ENCODE assay signal across 11 mouse cellular contexts in genomic region chr9:116903304-116903993, GRCm38 (mm10).
DNase-seq lines count a peak whose midpoint lies in the region; ATAC-seq and TF ChIP-seq lines count a peak whose summit lies in the region.
"Had no signal": no experiment of that assay in that cellular context is flagged by ENCODE, and none has a peak within 500 bp of the region (broad histone marks: within the 10 kb centered on the region; RNA-seq: fewer than 3 reads in every experiment).

No protein-coding gene starts in this region.

- H3K79me2 ChIP-seq in C2C12 (ENCODE audit: control insufficient read depth, insufficient read depth): no peaks in the 10 kb centered on the region

- peak; percentile 9 for DNase-seq in kidney, adult 9 months
- DNase-seq in kidney, postnatal 25 days: no peak
- DNase-seq in embryo, embryonic 9.5 days (ENCODE audit: extremely low spot score): peak; percentile 44
- DNase-seq in forebrain, embryonic 11.5 days (ENCODE audit: low spot score): no peak
- DNase-seq: cerebellum, postnatal 10 days; lung, postnatal 36 days had no signal

- H3K9ac ChIP-seq in limb, embryonic 12.5 days (replicated peaks): no peak overlapping the region
- H3K9ac ChIP-seq in forebrain, embryonic 11.5 days (ENCODE audit: low read length): no peak overlapping the region
- no peak overlapping the region for H3K9ac ChIP-seq in midbrain, embryonic 15.5 days

- H3K4me3 ChIP-seq in C2C12 (ENCODE audit: insufficient read depth, poor library complexity, severe bottlenecking): no peak overlapping the region
- no peak overlapping the region for H3K4me3 ChIP-seq in limb, embryonic 12.5 days (replicated peaks)
- no peak overlapping the region for H3K4me3 ChIP-seq in forebrain, embryonic 11.5 days (ENCODE audit: low read depth, low read length)
- H3K4me3 ChIP-seq in midbrain, embryonic 15.5 days: no peak overlapping the region

- WGBS in limb, embryonic 12.5 days: 13% methylated on average over 11 of the region's 11 CpGs
- 70% methylated on average over 11 of the region's 11 CpGs for WGBS in forebrain, embryonic 11.5 days
- 65% methylated on average over 11 of the region's 11 CpGs for WGBS in midbrain, embryonic 15.5 days

- H3K79me3 ChIP-seq in C2C12 (ENCODE audit: low read depth): no peaks in the 10 kb centered on the region

- peak overlapping the region; percentile 41 for H3K27ac ChIP-seq in limb, embryonic 12.5 days
- no peak overlapping the region for H3K27ac ChIP-seq in forebrain, embryonic 11.5 days (ENCODE audit: low read depth, low read length)
- H3K27ac ChIP-seq in midbrain, embryonic 15.5 days: no peak overlapping the region

- H3K4me1 ChIP-seq in limb, embryonic 12.5 days (replicated peaks): peaks cover 33% of the 10 kb centered on the region
- no peaks in the 10 kb centered on the region for H3K4me1 ChIP-seq in forebrain, embryonic 11.5 days (replicated peaks; ENCODE audit: control insufficient read depth, insufficient read depth, low read length)
- 0 out of 2 replicates have a peak, but pooled peaks cover 5% of the 10 kb centered on the region for H3K4me1 ChIP-seq in midbrain, embryonic 15.5 days

- H3ac ChIP-seq in C2C12 (ENCODE audit: control insufficient read depth, insufficient read length, low read depth): no peak overlapping the region

- no peaks in the 10 kb centered on the region for H3K9me3 ChIP-seq in limb, embryonic 12.5 days
- H3K9me3 ChIP-seq in forebrain, embryonic 11.5 days (ENCODE audit: control insufficient read depth, low read length): no peaks in the 10 kb centered on the region
- H3K9me3 ChIP-seq in midbrain, embryonic 15.5 days: no peaks in the 10 kb centered on the region

- H3K4me2 ChIP-seq in limb, embryonic 12.5 days: peak overlapping the region; percentile 32
- no peak overlapping the region for H3K4me2 ChIP-seq in forebrain, embryonic 11.5 days (ENCODE audit: low read depth, low read length, severe bottlenecking)
- no peak overlapping the region for H3K4me2 ChIP-seq in midbrain, embryonic 15.5 days

- no peaks in the 10 kb centered on the region for H3K36me3 ChIP-seq in C2C12 (ENCODE audit: control insufficient read depth, insufficient read depth)
- no peaks in the 10 kb centered on the region for H3K36me3 ChIP-seq in limb, embryonic 12.5 days
- no peaks in the 10 kb centered on the region for H3K36me3 ChIP-seq in forebrain, embryonic 11.5 days (ENCODE audit: control insufficient read depth, insufficient read depth, low read length)
- H3K36me3 ChIP-seq in midbrain, embryonic 15.5 days (replicated peaks): no peaks in the 10 kb centered on the region

- H3K27me3 ChIP-seq in C2C12 (ENCODE audit: control insufficient read depth, insufficient read depth, insufficient read length): no peaks in the 10 kb centered on the region
- H3K27me3 ChIP-seq in limb, embryonic 12.5 days: no peaks in the 10 kb centered on the region
- no peaks in the 10 kb centered on the region for H3K27me3 ChIP-seq in forebrain, embryonic 11.5 days (ENCODE audit: control insufficient read depth, insufficient read depth, low read length)
- H3K27me3 ChIP-seq in midbrain, embryonic 15.5 days (replicated peaks): no peaks in the 10 kb centered on the region

- ATAC-seq in limb, embryonic 12.5 days (ENCODE audit: insufficient number of reproducible peaks, insufficient read depth, low FRiP score, low TSS enrichment, low read depth): peak; percentile 68; the same call in 1 of the 2 replicates
- no peak for ATAC-seq in forebrain, embryonic 11.5 days (replicated peaks; ENCODE audit: low FRiP score)
- no peak for ATAC-seq in midbrain, embryonic 15.5 days (replicated peaks)
- ATAC-seq in cerebellum, adult (ENCODE audit: insufficient number of reproducible peaks, low FRiP score, low TSS enrichment): no peak
- ATAC-seq: inflammation-experienced regulatory T-cells, adult 6 months had no signal

- no peak for TF ChIP-seq CTCF in C2C12 (IDR thresholded peaks at IDR 0.05; ENCODE audit: control insufficient read depth, insufficient read depth, insufficient read length)

TF ChIP-seq in C2C12, 6 proteins besides CTCF, POLR2A, EP300 and RAD21:
- no peak for TF ChIP-seq MAX (IDR thresholded peaks at IDR 0.05)
- TF ChIP-seq MYOD1 (IDR thresholded peaks at IDR 0.05; ENCODE audit: control insufficient read depth, insufficient read length, low read depth): peak; percentile 26

Comparison
In these comparisons a context has a peak if more than half of its experiments do, and no peak if none do; other contexts are left out.
1. DNase-seq: peak in kidney, adult 9 months (single experiment) and embryo, embryonic 9.5 days (single experiment); none in kidney, postnatal 25 days (0 of 2) and forebrain, embryonic 11.5 days (single experiment).